Mouse (Mus musculus): ENCODE results near the gene Ripor2.

- TF ChIP-seq EP300 (IDR thresholded peaks at IDR 0.05; ENCODE audit: insufficient read depth, low read depth, low read length), result no peak
- no peak for TF ChIP-seq CTCF (IDR thresholded peaks at IDR 0.05; ENCODE audit: low read depth, low read length)
- no peak for TF ChIP-seq POLR2A (IDR thresholded peaks at IDR 0.05; ENCODE audit: insufficient read depth, low read length)
Measured at GRCm38 (mm10) chr13:24610883-24611282, 28.9 kb downstream of the Ripor2 start.

Data from ES-Bruce4 (cell line).